Comparison of ENCODE assay signal across 9 mouse cellular contexts in genomic region chr10:45473663-45474333, GRCm38 (mm10). TPM values are rescaled to one million over a fixed set of nuclear protein-coding genes. Genes with fewer than 3 reads are reported as not detected.
DNase-seq lines count a peak whose midpoint lies in the region; ATAC-seq and TF ChIP-seq lines count a peak whose summit lies in the region.
"Had no signal": no experiment of that assay in that cellular context is flagged by ENCODE, and none has a peak within 500 bp of the region (broad histone marks: within the 10 kb centered on the region; RNA-seq: fewer than 3 reads in every experiment).

No protein-coding gene starts in this region.

- peak overlapping the region; percentile 81 for H3K4me2 ChIP-seq in heart, embryonic 11.5 days
- H3K4me2 ChIP-seq in liver, postnatal 0 days (ENCODE audit: low read depth, low read length) = peak overlapping the region; percentile 72

- intact Hi-C loops in heart, postnatal 36 days (cut with DNase I) = loop anchor here (5.0 kb wide), 1 partner anchor 946 kb away; the partner anchor contains the start of gene Prdm1

- H3K9ac ChIP-seq in heart, embryonic 11.5 days (ENCODE audit: low read depth, low read length) = peak overlapping the region; percentile 75
- peak overlapping the region; percentile 43 for H3K9ac ChIP-seq in liver, postnatal 0 days (replicated peaks)

- no peak for DNase-seq in heart, adult 8-10 months (ENCODE audit: low spot score)
- DNase-seq in ZHBTc4 (ENCODE audit: low read depth, low spot score) = peak; percentile 44
- peak; percentile 3 to 7 for DNase-seq in heart, postnatal 36 days
- DNase-seq in liver, postnatal 0 days = peak; percentile 44
- no peak for DNase-seq in urinary bladder, postnatal 4 days (ENCODE audit: low spot score in 2 of 2)
- DNase-seq in ovary, adult 18-20 months (ENCODE audit: low spot score) = no peak

- TF ChIP-seq EP300 in liver, postnatal 0 days (IDR thresholded peaks at IDR 0.05; ENCODE audit: low read depth) = no peak

- H3K9me3 ChIP-seq in heart, embryonic 11.5 days (replicated peaks; ENCODE audit: control insufficient read depth, low read length) = no peaks in the 10 kb centered on the region
- no peaks in the 10 kb centered on the region for H3K9me3 ChIP-seq in liver, postnatal 0 days (ENCODE audit: low read length)

- no peak for TF ChIP-seq CTCF in liver, postnatal 0 days (IDR thresholded peaks at IDR 0.05; ENCODE audit: low read depth)

- H3K27ac ChIP-seq in heart, embryonic 11.5 days (ENCODE audit: low read depth, low read length) = peak overlapping the region; percentile 41; the same call in 1 of the 2 replicates
- no peak overlapping the region for H3K27ac ChIP-seq in liver, postnatal 0 days (ENCODE audit: low read depth)

- under 1% methylated on average over 21 of the region's 21 CpGs for WGBS in heart, embryonic 11.5 days (ENCODE audit: insufficient replicate concordance)
- under 1% methylated on average over 21 of the region's 21 CpGs for WGBS in liver, postnatal 0 days (ENCODE audit: insufficient replicate concordance)

- H3K36me3 ChIP-seq in heart, embryonic 11.5 days (ENCODE audit: control insufficient read depth, insufficient read depth, low read length) = no peaks in the 10 kb centered on the region
- H3K36me3 ChIP-seq in liver, postnatal 0 days (replicated peaks; ENCODE audit: insufficient read depth, low read length) = no peaks in the 10 kb centered on the region

- no peaks in the 10 kb centered on the region for H3K27me3 ChIP-seq in heart, embryonic 11.5 days (ENCODE audit: control insufficient read depth, insufficient read depth, low read length)
- H3K27me3 ChIP-seq in liver, postnatal 0 days (ENCODE audit: insufficient read depth, low read length) = peaks cover 8% of the 10 kb centered on the region; the same call in 1 of the 2 replicates

- peaks cover 6% of the 10 kb centered on the region; the same call in 1 of the 2 replicates for H3K4me1 ChIP-seq in heart, embryonic 11.5 days (ENCODE audit: control insufficient read depth, insufficient read depth, low read length)
- H3K4me1 ChIP-seq in liver, postnatal 0 days (ENCODE audit: insufficient read depth) = peaks cover 10% of the 10 kb centered on the region; the same call in 1 of the 2 replicates

- no peak for ATAC-seq in heart, embryonic 11.5 days (replicated peaks; ENCODE audit: insufficient number of reproducible peaks, low FRiP score, low TSS enrichment)
- ATAC-seq in liver, postnatal 0 days = no peak
- no peak for ATAC-seq in megakaryocyte-erythroid progenitor cell, adult 5-6 weeks (replicated peaks; ENCODE audit: low FRiP score, low TSS enrichment, poor library complexity, severe bottlenecking)

- peak overlapping the region; percentile 56 for H3K4me3 ChIP-seq in heart, embryonic 11.5 days (ENCODE audit: low read depth, low read length)
- H3K4me3 ChIP-seq in liver, postnatal 0 days (ENCODE audit: low read depth, low read length) = peak overlapping the region; percentile 51

RNA-seq across cellular contexts. Expression of gene Lin28b, which starts 12.4 kb away (rescaled TPM):
- polyA plus RNA-seq in heart, embryonic 11.5 days (2014; fragmentation: Nextera tagmentation; extraction: Ambion mirVana) = 6.1 and 7.3 TPM in 2 replicates
- under 1 TPM; 0.17 to 0.31 (median 0.26) TPM for total RNA-seq in heart, adult 8-10 months (2022)
- under 1 TPM; 0.16 to 0.17 TPM for total RNA-seq in heart, postnatal 36 days (2021)
- 1.2 TPM in 2 replicates for polyA plus RNA-seq in liver, postnatal 0 days (2015; fragmentation: Nextera tagmentation; extraction: Ambion mirVana)
- total RNA-seq in megakaryocyte-erythroid progenitor cell, adult 5-6 weeks (2014; fragmentation: Nextera tagmentation) = 0.27 TPM in 1 of 2 replicates, not detected in the other
- total RNA-seq in megakaryocyte-erythroid progenitor cell, adult 5-6 weeks (2017) = not detected in 2 replicates
- polyA plus RNA-seq: small intestine, adult 2 months had no signal

Comparison
In these comparisons a context has a peak if more than half of its experiments do, and no peak if none do; other contexts are left out.
1. DNase-seq: peak in ZHBTc4 (single experiment), heart, postnatal 36 days (2 of 2) and liver, postnatal 0 days (single experiment); none in heart, adult 8-10 months (single experiment), urinary bladder, postnatal 4 days (0 of 2) and ovary, adult 18-20 months (single experiment).